Mouse (Mus musculus) heart, postnatal 0 days (tissue): ENCODE data around the gene Zswim5.

ENCODE experiments used
- CTCF ChIP-seq: IDR thresholded peaks from 2 replicates; pipeline ENCODE4 v1.5.1; 2016; ENCODE audit warnings: antibody characterized with exemption, control low read depth, low read depth
- EP300 ChIP-seq: IDR thresholded peaks from 2 replicates; pipeline ENCODE4 v1.6.1; 2016; ENCODE audit warnings: antibody characterized with exemption, low read depth

DNA sequence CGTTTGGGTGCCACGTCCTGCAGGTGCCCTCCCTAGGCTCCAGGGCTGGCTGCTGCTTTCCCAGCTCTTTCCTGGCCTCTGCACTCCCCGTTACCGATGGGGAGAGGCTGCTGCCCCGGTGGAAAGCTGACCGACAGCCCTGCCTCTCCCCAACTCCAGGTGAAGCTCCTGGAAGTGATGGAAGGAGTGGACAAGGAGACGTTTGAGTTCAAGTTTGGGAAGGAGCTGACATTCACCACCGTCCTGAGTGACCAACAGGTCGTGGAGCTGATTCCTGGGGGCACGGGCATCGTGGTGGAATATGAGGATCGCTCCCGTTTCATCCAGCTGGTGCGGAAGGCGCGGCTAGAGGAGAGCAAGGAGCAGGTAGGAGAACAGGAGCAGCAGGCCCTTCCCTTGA, 124.8 kb downstream of the Zswim5 start:
- TF ChIP-seq CTCF = no peak
- no peak for TF ChIP-seq EP300
